Mouse (Mus musculus): ENCODE results near the gene Pfkfb3.

GRCm38 (mm10) chr2:11502901-11503431 lies 50.9 kb downstream of the Pfkfb3 start:
- TF ChIP-seq CTCF (IDR thresholded peaks at IDR 0.05; ENCODE audit: control insufficient read depth, insufficient read depth, low read length) (no peak), POLR2A (IDR thresholded peaks at IDR 0.05; ENCODE audit: borderline replicate concordance, control insufficient read depth, low read depth, low read length) (no peak)

Measured in bone marrow, adult 2 months (tissue).